Mouse (Mus musculus) liver, embryonic 14.5 days (tissue): Measurements from ENCODE around the gene Cfap43.

Source experiments
- CTCF ChIP-seq: IDR thresholded peaks from 2 replicates; pipeline ENCODE4 v1.5.1; 2016; ENCODE audit warnings: antibody characterized with exemption, low read depth, control low read depth
- EP300 ChIP-seq: IDR thresholded peaks from 2 replicates; pipeline ENCODE4 v1.6.1; 2016; ENCODE audit warnings: antibody characterized with exemption, low read depth

GRCm38 (mm10) chr19:47918455-47919101 lies 509 bp downstream of the Cfap43 start:
- TF ChIP-seq CTCF (no peak), EP300 (no peak)
